Mouse (Mus musculus) heart, adult 2 months (tissue): Measurements from ENCODE around the gene Trp53bp2.

Experiments
- CTCF ChIP-seq: fragments of 200-600 bp; IDR thresholded peaks from 2 replicates; pipeline ENCODE4 v1.8.1; 2022; ENCODE audit warnings: antibody characterized with exemption, mild to moderate bottlenecking, moderate library complexity
- POLR2A ChIP-seq: fragments of 200-500 bp; IDR thresholded peaks from 2 replicates; pipeline ENCODE4 v1.6.1; 2011; ENCODE audit warnings: mild to moderate bottlenecking, low read depth, low read length, control low read depth; ENCODE audit not compliant: insufficient read depth

DNA sequence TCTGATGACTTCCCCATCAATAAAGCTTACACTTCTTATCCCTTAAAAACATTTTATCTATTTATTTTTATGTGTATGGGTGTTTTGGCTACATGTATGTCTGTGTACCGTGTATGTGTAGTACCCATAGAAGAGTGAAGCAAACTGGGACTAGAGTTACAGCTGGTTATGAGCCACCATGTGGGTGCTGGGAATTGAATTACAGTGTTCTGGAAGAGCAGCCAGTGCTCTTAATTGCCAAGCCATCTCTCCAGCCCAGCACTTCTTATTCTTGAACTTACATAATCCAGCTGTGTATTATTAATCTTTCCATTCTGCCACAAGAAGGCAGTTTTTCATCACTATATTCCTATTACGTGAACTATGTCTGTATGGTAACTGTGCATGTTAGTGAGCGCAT is 10.5 kb downstream of the Trp53bp2 start:
- TF ChIP-seq CTCF = no peak
- no peak for TF ChIP-seq POLR2A
